Mouse (Mus musculus) liver, embryonic 14.5 days (tissue): ENCODE measurements around the gene Fam20c.

Experiments used
- CTCF ChIP-seq: IDR thresholded peaks from 2 replicates; pipeline ENCODE4 v1.5.1; 2016; ENCODE audit warnings: antibody characterized with exemption, low read depth, control low read depth
- EP300 ChIP-seq: IDR thresholded peaks from 2 replicates; pipeline ENCODE4 v1.6.1; 2016; ENCODE audit warnings: antibody characterized with exemption, low read depth

- no peak for TF ChIP-seq CTCF
- no peak for TF ChIP-seq EP300
Observed at GRCm38 (mm10) chr5:138849682-138850461, 95.6 kb downstream of the Fam20c start.
